Mouse (Mus musculus) fat pad, adult 2 months (tissue): ENCODE results near the gene Zfp62.
"Not testable (repeated sequence)": the region's sequence is repeated elsewhere in the genome, so short reads cannot be mapped to it uniquely, and the experiment has no call there.

Experiments
- DNase-seq: peaks from one replicate; pipeline ENCODE4 v3.0.0-alpha.2; 2011; ENCODE audit warnings: low read depth, low spot score; ENCODE audit errors: extremely low read depth

Gene Zfp62

GRCm38 (mm10) chr11:49203129-49203768 is at the start of gene Zfp62:
Gene Zfp62, plus strand, starts transcription at chr11:49203292.
- DNase-seq: no peak

GRCm38 (mm10) chr11:49154077-49154476 is 49.0 kb upstream of the Zfp62 start, which contains the start of gene Olfr1394:
Gene Olfr1394, plus strand, starts transcription at chr11:49154377.
- no peak for DNase-seq

GRCm38 (mm10) chr11:49156821-49157814 is 46.0 kb upstream of the Zfp62 start:
- DNase-seq: no peak

- no peak for DNase-seq
These were observed 34.1 kb upstream of the Zfp62 start for GRCm38 (mm10) chr11:49168839-49169611.

- DNase-seq: no peak
These were observed 32.5 kb upstream of the Zfp62 start for GRCm38 (mm10) chr11:49170576-49170975.

GRCm38 (mm10) chr11:49175345-49175744 is 27.7 kb upstream of the Zfp62 start:
- DNase-seq: no peak

- DNase-seq: not testable (repeated sequence)
These were observed 26.9 kb upstream of the Zfp62 start for GRCm38 (mm10) chr11:49176047-49176779.

GRCm38 (mm10) chr11:49183172-49183571 is 19.9 kb upstream of the Zfp62 start:
- no peak for DNase-seq

- no peak for DNase-seq
These were observed 16.6 kb upstream of the Zfp62 start for GRCm38 (mm10) chr11:49186452-49186851.

- DNase-seq: no peak
These were observed 16.1 kb upstream of the Zfp62 start, which contains the start of gene Btnl9 for GRCm38 (mm10) chr11:49186955-49187488. Gene Btnl9, minus strand, starts transcription at chr11:49187159.

- no peak for DNase-seq
These were observed 15.4 kb upstream of the Zfp62 start for GRCm38 (mm10) chr11:49187701-49188100.

- DNase-seq: no peak
These were observed 13.4 kb upstream of the Zfp62 start for GRCm38 (mm10) chr11:49189737-49190136.

GRCm38 (mm10) chr11:49191083-49191482 is 12.0 kb upstream of the Zfp62 start:
- no peak for DNase-seq

GRCm38 (mm10) chr11:49194771-49195170 is 8.3 kb upstream of the Zfp62 start:
- not testable (repeated sequence) for DNase-seq

GRCm38 (mm10) chr11:49195819-49196322 is 7.2 kb upstream of the Zfp62 start:
- no peak for DNase-seq

- no peak for DNase-seq
These were observed 2.4 kb upstream of the Zfp62 start for GRCm38 (mm10) chr11:49200666-49201065.

GRCm38 (mm10) chr11:49201142-49201541 is 1.9 kb upstream of the Zfp62 start:
- DNase-seq: no peak

GRCm38 (mm10) chr11:49202071-49202470 is 1.0 kb upstream of the Zfp62 start:
- no peak for DNase-seq

- DNase-seq: no peak
These were observed 500 bp upstream of the Zfp62 start for GRCm38 (mm10) chr11:49202523-49203061.
